Mouse (Mus musculus): ENCODE results near the gene Gdpd1.

Gene Gdpd1

GRCm38 (mm10) chr11:86984990-86985389 is 88.9 kb downstream of the Gdpd1 start:
- no peak for DNase-seq

Data from right cerebral cortex, adult 18-20 months (tissue).